Mouse (Mus musculus): ENCODE data around the gene Npas2.

- TF ChIP-seq CTCF (IDR thresholded peaks at IDR 0.05; ENCODE audit: insufficient read depth, low read length): no peak
- TF ChIP-seq POLR2A (IDR thresholded peaks at IDR 0.05; ENCODE audit: borderline replicate concordance, extremely low read depth, low read depth, low read length): no peak
These were observed 146.6 kb downstream of the Npas2 start for GRCm38 (mm10) chr1:39340156-39340555.

All from lung, adult 2 months (tissue).